Mouse (Mus musculus): Measurements from ENCODE around the gene H13. TPM values are rescaled to one million over a fixed set of nuclear protein-coding genes. Genes with fewer than 3 reads are reported as not detected.

The H13 gene
- polyA plus RNA-seq, 1 experiment from 2014 or later = 155 TPM

DNA sequence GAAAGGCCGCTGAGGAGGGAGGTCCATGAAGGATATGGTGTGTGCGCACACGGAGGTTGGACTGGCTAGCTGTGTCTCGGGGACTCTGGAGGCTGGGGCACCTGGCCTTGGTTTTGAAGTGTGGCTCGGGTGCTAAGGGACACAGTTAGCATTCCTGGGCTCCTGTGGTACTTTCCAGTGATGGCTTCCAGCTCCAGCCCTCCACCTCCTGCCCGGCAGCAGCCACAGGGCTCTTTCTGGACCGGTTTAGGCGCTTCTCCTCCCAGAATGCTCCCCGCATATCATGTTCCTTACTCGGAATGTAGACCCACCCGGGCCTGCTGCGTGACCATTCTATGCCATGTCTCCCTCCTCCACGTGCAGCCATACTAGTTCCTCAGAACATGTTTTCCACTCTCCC lies 24.5 kb downstream of the H13 start:
- no peak for DNase-seq (ENCODE audit: low spot score)

DNA sequence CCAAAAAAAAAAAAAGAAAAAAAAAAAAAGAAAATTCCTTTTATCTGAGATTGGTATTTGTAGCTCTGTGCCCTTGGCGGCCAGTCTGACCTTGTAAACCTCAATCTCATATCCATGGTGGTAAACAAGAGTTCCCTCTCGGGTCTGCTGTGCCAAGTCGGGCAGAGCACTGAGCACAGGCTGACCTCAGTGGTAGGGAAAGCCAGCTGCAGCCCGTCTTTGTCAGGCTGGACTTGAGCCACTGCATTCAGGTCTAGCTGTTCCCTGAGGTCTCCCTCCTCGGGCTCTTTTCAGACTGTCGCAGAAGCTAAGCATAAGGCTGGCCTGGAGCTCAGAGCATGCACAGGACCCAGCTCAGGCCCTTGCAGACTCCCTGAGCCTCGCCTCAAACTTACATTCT lies 25.4 kb downstream of the H13 start:
- H3K9me3 ChIP-seq (ENCODE audit: control insufficient read depth, low read length) = no peaks in the 10 kb centered on the region
- peaks cover 72% of the 10 kb centered on the region for H3K36me3 ChIP-seq (replicated peaks; ENCODE audit: control insufficient read depth, insufficient read depth)
- H3K4me2 ChIP-seq (replicated peaks) = no peak overlapping the region
- H3K4me1 ChIP-seq (replicated peaks; ENCODE audit: control insufficient read depth, insufficient read depth, low read length) = 0 out of 2 replicates have a peak, but pooled peaks cover 5% of the 10 kb centered on the region
- no peak for ATAC-seq (ENCODE audit: low FRiP score)
- H3K27ac ChIP-seq = no peak overlapping the region
- no peaks in the 10 kb centered on the region for H3K27me3 ChIP-seq (ENCODE audit: control insufficient read depth, insufficient read depth, low read length)
- DNase-seq (ENCODE audit: low spot score) = no peak
- WGBS = 84% methylated on average over 7 of the region's 7 CpGs
- no peak overlapping the region for H3K4me3 ChIP-seq (replicated peaks; ENCODE audit: low read length)
- no peak overlapping the region for H3K9ac ChIP-seq

More for the DNA sequence above, 24.5 kb downstream of the H13 start:
- no peak for ATAC-seq (ENCODE audit: low FRiP score)
- peaks cover 73% of the 10 kb centered on the region for H3K36me3 ChIP-seq (replicated peaks; ENCODE audit: control insufficient read depth, insufficient read depth)
- no peaks in the 10 kb centered on the region for H3K27me3 ChIP-seq (ENCODE audit: control insufficient read depth, insufficient read depth, low read length)
- no peaks in the 10 kb centered on the region for H3K9me3 ChIP-seq (ENCODE audit: control insufficient read depth, low read length)
- no peak overlapping the region; the same call in 1 of the 2 replicates for H3K27ac ChIP-seq
- 0 out of 2 replicates have a peak, but pooled peaks cover 5% of the 10 kb centered on the region for H3K4me1 ChIP-seq (replicated peaks; ENCODE audit: control insufficient read depth, insufficient read depth, low read length)
- H3K4me2 ChIP-seq (replicated peaks) = peak overlapping the region; percentile 45
- peak overlapping the region; percentile 39 for H3K9ac ChIP-seq
- 0 out of 2 replicates have a peak overlapping the region, but pooled peaks have one; percentile 10 for H3K4me3 ChIP-seq (replicated peaks; ENCODE audit: low read length)
- 89% methylated on average over 13 of the region's 13 CpGs for WGBS

- Histone ChIP-seq H3K4me3 (replicated peaks; ENCODE audit: low read length) (no peak overlapping the region), H3K4me2 (replicated peaks) (no peak overlapping the region), H3K27ac (peak overlapping the region; percentile 63), H3K9ac (peak overlapping the region; percentile 56), H3K27me3 (ENCODE audit: control insufficient read depth, insufficient read depth, low read length) (no peaks in the 10 kb centered on the region), H3K4me1 (replicated peaks; ENCODE audit: control insufficient read depth, insufficient read depth, low read length) (0 out of 2 replicates have a peak, but pooled peaks cover 5% of the 10 kb centered on the region), H3K9me3 (ENCODE audit: control insufficient read depth, low read length) (no peaks in the 10 kb centered on the region), H3K36me3 (replicated peaks; ENCODE audit: control insufficient read depth, insufficient read depth) (peaks cover 72% of the 10 kb centered on the region)
- 79% methylated on average over 10 of the region's 10 CpGs for WGBS
- DNase-seq (ENCODE audit: low spot score) = no peak
- ATAC-seq (ENCODE audit: low FRiP score) = no peak
Measured at GRCm38 (mm10) chr2:152696016-152696415, 26.8 kb downstream of the H13 start.

- 0 out of 2 replicates have a peak, but pooled peaks cover 5% of the 10 kb centered on the region for H3K4me1 ChIP-seq (replicated peaks; ENCODE audit: control insufficient read depth, insufficient read depth, low read length)
- H3K36me3 ChIP-seq (replicated peaks; ENCODE audit: control insufficient read depth, insufficient read depth) = peaks cover 75% of the 10 kb centered on the region
- no peak overlapping the region for H3K4me2 ChIP-seq (replicated peaks)
- no peak overlapping the region for H3K4me3 ChIP-seq (replicated peaks; ENCODE audit: low read length)
- peak; percentile 94 for DNase-seq (ENCODE audit: low spot score)
- peak overlapping the region; percentile 56 for H3K9ac ChIP-seq
- no peaks in the 10 kb centered on the region for H3K27me3 ChIP-seq (ENCODE audit: control insufficient read depth, insufficient read depth, low read length)
- peak; percentile 61 for ATAC-seq (ENCODE audit: low FRiP score)
- 42% methylated on average over 20 of the region's 20 CpGs for WGBS
- H3K27ac ChIP-seq = peak overlapping the region; percentile 63
- no peaks in the 10 kb centered on the region for H3K9me3 ChIP-seq (ENCODE audit: control insufficient read depth, low read length)
Measured at GRCm38 (mm10) chr2:152696476-152697164, 27.4 kb downstream of the H13 start.

DNA sequence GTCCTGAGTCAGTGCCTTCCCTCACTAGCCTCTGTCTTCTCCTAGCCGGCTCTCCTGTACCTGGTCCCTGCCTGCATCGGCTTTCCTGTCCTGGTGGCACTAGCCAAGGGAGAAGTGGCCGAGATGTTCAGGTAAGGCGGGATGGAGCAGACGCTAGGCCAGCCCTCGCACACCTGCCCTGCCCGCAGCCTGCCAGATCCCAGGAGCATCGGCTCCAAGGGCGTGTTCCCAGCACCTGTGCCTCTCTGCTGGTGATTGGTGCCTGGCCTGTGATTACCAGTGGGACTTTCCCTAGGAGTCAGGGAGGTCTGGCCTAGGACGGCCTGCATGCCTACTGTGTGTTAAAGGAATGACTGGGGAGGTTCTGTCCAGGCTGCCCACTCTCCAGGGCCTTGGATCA lies 30.9 kb downstream of the H13 start:
- Histone ChIP-seq H3K27me3 (ENCODE audit: control insufficient read depth, insufficient read depth, low read length) (no peaks in the 10 kb centered on the region), H3K9ac (no peak overlapping the region), H3K9me3 (ENCODE audit: control insufficient read depth, low read length) (no peaks in the 10 kb centered on the region), H3K4me2 (replicated peaks) (no peak overlapping the region), H3K27ac (no peak overlapping the region), H3K36me3 (replicated peaks; ENCODE audit: control insufficient read depth, insufficient read depth) (peaks cover 97% of the 10 kb centered on the region), H3K4me1 (replicated peaks; ENCODE audit: control insufficient read depth, insufficient read depth, low read length) (no peaks in the 10 kb centered on the region), H3K4me3 (replicated peaks; ENCODE audit: low read length) (no peak overlapping the region)
- ATAC-seq (ENCODE audit: low FRiP score) (no peak), DNase-seq (ENCODE audit: low spot score) (no peak)
- WGBS = 97% methylated on average over 10 of the region's 10 CpGs

DNA sequence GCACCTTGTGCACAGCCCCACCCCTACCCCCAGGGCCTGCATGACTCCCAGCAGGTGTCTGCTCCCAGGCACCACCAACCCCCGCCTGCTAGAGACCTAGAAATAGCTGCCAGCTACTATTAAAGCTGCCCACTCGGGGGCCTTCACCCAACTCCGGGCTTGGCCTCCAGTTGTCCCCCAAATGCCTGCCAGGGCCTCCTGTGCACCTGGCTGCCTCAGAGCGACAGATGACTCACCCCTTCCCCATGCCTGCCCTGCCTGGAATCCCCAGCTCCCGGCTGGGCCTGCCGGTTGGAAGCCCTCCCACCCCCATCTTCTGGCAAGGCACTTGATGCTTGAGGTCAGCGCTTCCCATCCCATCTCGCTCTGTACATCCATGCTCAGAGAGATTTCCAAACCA lies 31.5 kb downstream of the H13 start:
- WGBS = 92% methylated on average over 8 of the region's 8 CpGs
- Histone ChIP-seq H3K27ac (no peak overlapping the region), H3K4me2 (replicated peaks) (no peak overlapping the region), H3K36me3 (replicated peaks; ENCODE audit: control insufficient read depth, insufficient read depth) (peaks cover 97% of the 10 kb centered on the region), H3K4me1 (replicated peaks; ENCODE audit: control insufficient read depth, insufficient read depth, low read length) (0 out of 2 replicates have a peak, but pooled peaks cover 3% of the 10 kb centered on the region), H3K27me3 (ENCODE audit: control insufficient read depth, insufficient read depth, low read length) (no peaks in the 10 kb centered on the region), H3K9ac (no peak overlapping the region), H3K9me3 (ENCODE audit: control insufficient read depth, low read length) (no peaks in the 10 kb centered on the region), H3K4me3 (replicated peaks; ENCODE audit: low read length) (no peak overlapping the region)
- DNase-seq (ENCODE audit: low spot score) (no peak), ATAC-seq (ENCODE audit: low FRiP score) (no peak)

DNA sequence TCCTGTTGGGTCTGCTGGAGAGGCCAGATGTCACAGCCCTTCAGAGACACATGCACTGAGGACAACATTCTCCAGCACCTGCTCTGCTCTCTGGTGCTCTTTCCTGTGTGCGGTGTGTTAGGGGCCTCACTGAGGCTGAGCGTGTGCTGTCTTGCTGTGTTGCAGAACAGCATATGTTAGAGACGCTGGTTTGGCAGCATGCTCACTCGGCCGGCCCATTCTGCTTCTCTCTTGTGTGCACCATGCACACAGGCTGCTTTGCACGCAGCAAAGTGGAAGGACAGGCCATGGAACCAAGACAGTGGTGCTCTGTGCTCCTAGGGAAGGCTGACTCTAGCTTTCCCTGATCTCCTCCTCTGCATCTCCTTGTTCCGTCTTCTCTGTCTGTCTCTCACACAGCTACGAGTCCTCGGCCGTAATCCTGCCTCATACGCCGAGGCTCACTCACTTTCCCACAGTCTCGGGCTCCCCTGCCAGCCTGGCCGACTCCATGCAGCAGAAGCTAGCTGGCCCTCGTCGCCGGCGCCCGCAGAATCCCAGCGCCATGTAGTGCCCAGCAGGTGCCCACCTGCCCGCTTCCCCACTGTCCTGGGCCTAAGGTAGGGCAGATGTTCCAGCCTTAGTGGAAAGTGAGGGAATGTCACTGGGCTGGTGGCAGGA lies 34.5 kb downstream of the H13 start:
- WGBS = 91% methylated on average over 21 of the region's 21 CpGs
- H3K36me3 ChIP-seq (replicated peaks; ENCODE audit: control insufficient read depth, insufficient read depth) = peaks cover 73% of the 10 kb centered on the region
- no peak overlapping the region for H3K4me3 ChIP-seq (replicated peaks; ENCODE audit: low read length)
- ATAC-seq (ENCODE audit: low FRiP score) (no peak), DNase-seq (ENCODE audit: low spot score) (no peak)
- H3K27ac ChIP-seq = no peak overlapping the region
- no peaks in the 10 kb centered on the region for H3K9me3 ChIP-seq (ENCODE audit: control insufficient read depth, low read length)
- no peak overlapping the region for H3K4me2 ChIP-seq (replicated peaks)
- peaks cover 20% of the 10 kb centered on the region for H3K4me1 ChIP-seq (replicated peaks; ENCODE audit: control insufficient read depth, insufficient read depth, low read length)
- H3K27me3 ChIP-seq (ENCODE audit: control insufficient read depth, insufficient read depth, low read length) = no peaks in the 10 kb centered on the region
- no peak overlapping the region for H3K9ac ChIP-seq

DNA sequence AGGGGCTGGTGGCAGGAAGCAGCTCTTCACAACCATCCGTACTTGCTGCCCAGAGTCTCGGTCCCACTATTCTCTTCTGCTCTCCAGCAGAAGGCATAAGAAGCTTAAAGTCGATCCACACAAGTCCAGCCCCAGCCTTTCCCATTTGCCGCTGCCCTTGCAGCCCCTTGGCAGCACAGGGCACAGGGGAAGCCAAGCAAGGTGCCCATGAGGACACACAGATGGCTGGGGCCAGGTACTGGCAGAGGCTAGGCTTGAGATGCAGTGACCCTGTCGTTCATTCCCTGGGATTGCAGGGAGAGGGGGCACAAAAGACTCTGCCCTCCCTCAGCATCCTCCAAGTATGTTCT lies 35.0 kb downstream of the H13 start:
- ATAC-seq (ENCODE audit: low FRiP score) = no peak
- Histone ChIP-seq H3K9me3 (ENCODE audit: control insufficient read depth, low read length) (no peaks in the 10 kb centered on the region), H3K36me3 (replicated peaks; ENCODE audit: control insufficient read depth, insufficient read depth) (peaks cover 68% of the 10 kb centered on the region), H3K4me3 (replicated peaks; ENCODE audit: low read length) (no peak overlapping the region), H3K9ac (no peak overlapping the region), H3K27ac (no peak overlapping the region), H3K4me1 (replicated peaks; ENCODE audit: control insufficient read depth, insufficient read depth, low read length) (peaks cover 20% of the 10 kb centered on the region), H3K27me3 (ENCODE audit: control insufficient read depth, insufficient read depth, low read length) (no peaks in the 10 kb centered on the region), H3K4me2 (replicated peaks) (no peak overlapping the region)
- 81% methylated on average over 5 of the region's 5 CpGs for WGBS
- DNase-seq (ENCODE audit: low spot score) = no peak

- Histone ChIP-seq H3K4me1 (replicated peaks; ENCODE audit: control insufficient read depth, insufficient read depth, low read length) (peaks cover 20% of the 10 kb centered on the region), H3K4me2 (replicated peaks) (no peak overlapping the region), H3K27ac (peak overlapping the region; percentile 88), H3K27me3 (ENCODE audit: control insufficient read depth, insufficient read depth, low read length) (no peaks in the 10 kb centered on the region), H3K4me3 (replicated peaks; ENCODE audit: low read length) (no peak overlapping the region), H3K36me3 (replicated peaks; ENCODE audit: control insufficient read depth, insufficient read depth) (peaks cover 62% of the 10 kb centered on the region), H3K9me3 (ENCODE audit: control insufficient read depth, low read length) (no peaks in the 10 kb centered on the region), H3K9ac (0 out of 2 replicates have a peak overlapping the region, but pooled peaks have one; percentile 11)
- no peak for DNase-seq (ENCODE audit: low spot score)
- ATAC-seq (ENCODE audit: low FRiP score) = no peak
- WGBS = 89% methylated on average over 14 of the region's 14 CpGs
Measured at GRCm38 (mm10) chr2:152704811-152705370, 35.6 kb downstream of the H13 start.
